Comparison of ENCODE assay signal across 21 mouse cellular contexts in the genomic region with DNA sequence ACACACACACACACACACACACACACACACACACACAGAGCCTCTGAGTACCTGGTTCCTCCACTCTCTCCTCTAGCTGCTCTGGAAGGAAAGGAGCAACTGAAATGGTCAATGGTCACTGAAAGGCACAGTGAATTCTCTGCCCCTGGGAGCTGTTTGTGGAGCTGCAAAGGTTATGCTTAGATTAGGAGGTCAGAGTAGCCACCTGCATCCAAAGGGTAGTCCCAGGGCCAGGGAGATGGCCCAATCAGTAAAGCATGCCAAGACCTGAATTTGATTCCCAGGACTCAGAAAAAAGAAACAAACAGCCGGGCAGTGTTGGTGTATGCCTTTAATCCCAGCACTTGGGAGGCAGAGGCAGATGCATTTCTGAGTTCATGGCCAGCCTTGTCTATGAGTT. TPM values are rescaled to one million over a fixed set of nuclear protein-coding genes. Genes with fewer than 3 reads are reported as not detected.
A peak's percentile ranks its signal among the peaks of the same experiment; 100 is the strongest.
DNase-seq lines count a peak whose midpoint lies in the region; ATAC-seq and TF ChIP-seq lines count a peak whose summit lies in the region.
"Had no signal": no experiment of that assay in that cellular context is flagged by ENCODE, and none has a peak within 500 bp of the region (broad histone marks: within the 10 kb centered on the region; RNA-seq: fewer than 3 reads in every experiment).

No protein-coding gene starts in this region.

- no peak for TF ChIP-seq POLR2A in liver, adult 2 months (IDR thresholded peaks at IDR 0.05; ENCODE audit: extremely low read depth, insufficient read depth, low read length)

- intact Hi-C loops in left cerebral cortex, postnatal 36 days (cut with DNase I), result loop anchor here (2.0 kb wide), 1 partner anchor 65 kb away; no protein-coding TSS in a partner anchor

- 23% methylated on average over 1 of the region's 1 CpGs for WGBS in liver, adult 2 months
- 69% methylated on average over 1 of the region's 1 CpGs for WGBS in liver, embryonic 11.5 days
- WGBS in embryonic facial prominence, embryonic 10.5 days, result 59% methylated on average over 1 of the region's 1 CpGs
- WGBS in limb, embryonic 12.5 days, result 74% methylated on average over 1 of the region's 1 CpGs
- WGBS in neural tube, embryonic 13.5 days, result 81% methylated on average over 1 of the region's 1 CpGs

- no peaks in the 10 kb centered on the region for H3K27me3 ChIP-seq in liver, adult 2 months (ENCODE audit: control insufficient read depth, insufficient read depth, low read length)
- H3K27me3 ChIP-seq in liver, embryonic 11.5 days (replicated peaks; ENCODE audit: control insufficient read depth, insufficient read depth, low read length), result no peaks in the 10 kb centered on the region
- peaks cover 12% of the 10 kb centered on the region for H3K27me3 ChIP-seq in embryonic facial prominence, embryonic 10.5 days (replicated peaks; ENCODE audit: low read depth, poor library complexity, severe bottlenecking)
- no peaks in the 10 kb centered on the region for H3K27me3 ChIP-seq in limb, embryonic 12.5 days
- H3K27me3 ChIP-seq in neural tube, embryonic 13.5 days, result no peaks in the 10 kb centered on the region
- H3K27me3 ChIP-seq: embryonic facial prominence, embryonic 13.5 days; hindbrain, embryonic 15.5 days; kidney, embryonic 15.5 days; stomach, embryonic 15.5 days had no signal

- H3K79me2 ChIP-seq in liver, adult 2 months (ENCODE audit: control insufficient read depth, insufficient read depth, low read length), result no peaks in the 10 kb centered on the region

- no peaks in the 10 kb centered on the region for H3K9me3 ChIP-seq in liver, embryonic 11.5 days (ENCODE audit: control insufficient read depth, low read length)
- peaks cover 3% of the 10 kb centered on the region for H3K9me3 ChIP-seq in embryonic facial prominence, embryonic 10.5 days
- peaks cover 5% of the 10 kb centered on the region; the same call in 1 of the 2 replicates for H3K9me3 ChIP-seq in limb, embryonic 12.5 days
- H3K9me3 ChIP-seq in neural tube, embryonic 13.5 days, result no peaks in the 10 kb centered on the region
- H3K9me3 ChIP-seq: hindbrain, embryonic 10.5 days; hindbrain, embryonic 15.5 days; kidney, embryonic 15.5 days; stomach, embryonic 15.5 days had no signal

- no peak for ATAC-seq in liver, embryonic 11.5 days (replicated peaks; ENCODE audit: low FRiP score)
- ATAC-seq in limb, embryonic 12.5 days (ENCODE audit: insufficient number of reproducible peaks, insufficient read depth, low FRiP score, low TSS enrichment, low read depth), result no peak
- no peak for ATAC-seq in neural tube, embryonic 13.5 days (ENCODE audit: low read depth)
- ATAC-seq: activated CD4-positive, CD25-positive, alpha-beta regulatory T cell, adult 4 months; forebrain, postnatal 0 days; inflammation-experienced regulatory T-cells, adult 6 months; midbrain, embryonic 16.5 days had no signal

- no peak overlapping the region for H3K27ac ChIP-seq in liver, adult 2 months (replicated peaks; ENCODE audit: insufficient read depth, low read depth, low read length)
- H3K27ac ChIP-seq in liver, embryonic 11.5 days (ENCODE audit: low read depth, low read length), result no peak overlapping the region
- H3K27ac ChIP-seq in embryonic facial prominence, embryonic 10.5 days (replicated peaks), result peak overlapping the region; percentile 68
- peak overlapping the region; percentile 24; the same call in 1 of the 2 replicates for H3K27ac ChIP-seq in limb, embryonic 12.5 days
- peak overlapping the region; percentile 52; the same call in 1 of the 2 replicates for H3K27ac ChIP-seq in neural tube, embryonic 13.5 days (replicated peaks)
- H3K27ac ChIP-seq: hindbrain, embryonic 15.5 days; stomach, embryonic 15.5 days had no signal

- H3K4me1 ChIP-seq in liver, adult 2 months (ENCODE audit: control insufficient read depth, insufficient read depth, low read length), result peaks cover 2% of the 10 kb centered on the region; the same call in 1 of the 2 replicates
- peaks cover 10% of the 10 kb centered on the region for H3K4me1 ChIP-seq in liver, embryonic 11.5 days (replicated peaks; ENCODE audit: control insufficient read depth, insufficient read depth, low read length)
- peaks cover 43% of the 10 kb centered on the region for H3K4me1 ChIP-seq in embryonic facial prominence, embryonic 10.5 days
- H3K4me1 ChIP-seq in limb, embryonic 12.5 days (replicated peaks), result peaks cover 25% of the 10 kb centered on the region
- H3K4me1 ChIP-seq in neural tube, embryonic 13.5 days (replicated peaks), result peaks cover 24% of the 10 kb centered on the region

- H3K4me2 ChIP-seq in liver, embryonic 11.5 days, result no peak overlapping the region
- no peak overlapping the region for H3K4me2 ChIP-seq in limb, embryonic 12.5 days
- no peak overlapping the region for H3K4me2 ChIP-seq in neural tube, embryonic 13.5 days
- H3K4me2 ChIP-seq: embryonic facial prominence, embryonic 13.5 days; hindbrain, embryonic 15.5 days; lung, embryonic 14.5 days; stomach, embryonic 15.5 days had no signal

- no peak overlapping the region for H3K9ac ChIP-seq in liver, adult 2 months (ENCODE audit: low read depth, low read length)
- H3K9ac ChIP-seq in liver, embryonic 11.5 days (ENCODE audit: low read depth, low read length), result no peak overlapping the region
- no peak overlapping the region for H3K9ac ChIP-seq in limb, embryonic 12.5 days (replicated peaks)
- H3K9ac ChIP-seq in neural tube, embryonic 13.5 days, result no peak overlapping the region
- H3K9ac ChIP-seq: forebrain, postnatal 0 days; hindbrain, embryonic 15.5 days; kidney, embryonic 15.5 days; stomach, embryonic 15.5 days had no signal

- no peaks in the 10 kb centered on the region for H3K36me3 ChIP-seq in liver, adult 2 months (ENCODE audit: control insufficient read depth, insufficient read depth, low read length)
- no peaks in the 10 kb centered on the region for H3K36me3 ChIP-seq in liver, embryonic 11.5 days (ENCODE audit: control insufficient read depth, insufficient read depth, low read length)
- 0 out of 2 replicates have a peak, but pooled peaks cover 3% of the 10 kb centered on the region for H3K36me3 ChIP-seq in embryonic facial prominence, embryonic 10.5 days (replicated peaks)
- H3K36me3 ChIP-seq in limb, embryonic 12.5 days, result no peaks in the 10 kb centered on the region
- H3K36me3 ChIP-seq in neural tube, embryonic 13.5 days, result no peaks in the 10 kb centered on the region
- H3K36me3 ChIP-seq: embryonic facial prominence, embryonic 13.5 days; hindbrain, embryonic 10.5 days; hindbrain, embryonic 15.5 days; kidney, embryonic 15.5 days; stomach, embryonic 15.5 days had no signal

- TF ChIP-seq CTCF in liver, adult 2 months (IDR thresholded peaks at IDR 0.05; ENCODE audit: low read depth, low read length), result no peak

- no peak overlapping the region for H3K4me3 ChIP-seq in liver, adult 2 months (ENCODE audit: insufficient read depth, low read depth, low read length)
- H3K4me3 ChIP-seq in liver, embryonic 11.5 days (ENCODE audit: low read depth, low read length), result no peak overlapping the region
- no peak overlapping the region for H3K4me3 ChIP-seq in embryonic facial prominence, embryonic 10.5 days
- no peak overlapping the region for H3K4me3 ChIP-seq in limb, embryonic 12.5 days (replicated peaks)
- no peak overlapping the region for H3K4me3 ChIP-seq in neural tube, embryonic 13.5 days
- H3K4me3 ChIP-seq: embryonic facial prominence, embryonic 13.5 days; hindbrain, embryonic 10.5 days; hindbrain, embryonic 15.5 days; kidney, embryonic 15.5 days; stomach, embryonic 15.5 days had no signal

- DNase-seq in liver, adult 2 months (ENCODE audit: extremely low read depth, low read depth, low spot score), result peak; percentile 71
- DNase-seq in liver, embryonic 11.5 days (ENCODE audit: low spot score), result no peak
- DNase-seq in embryonic facial prominence, embryonic 10.5 days (ENCODE audit: low spot score), result no peak
- no peak for DNase-seq in left cerebral cortex, postnatal 36 days (ENCODE audit: low spot score in 2 of 2)
- DNase-seq in adrenal gland, postnatal 25 days, result no peak
- DNase-seq: adrenal gland, adult 8-10 months; B cell, adult 2 months; right cerebral cortex, postnatal 25 days had no signal

RNA-seq across cellular contexts. Expression of a gene that starts 41.5 kb away (rescaled TPM):
- 9.2 and 12.0 TPM in 2 replicates for total RNA-seq in liver, adult 2 months (2014; rRNA removed)
- 18.4 and 23.5 TPM in 2 replicates for polyA plus RNA-seq in liver, adult 2 months (2012; rRNA removed)
- polyA plus RNA-seq in liver, embryonic 11.5 days (2014; fragmentation: Nextera tagmentation; extraction: Ambion mirVana), result 44.2 and 49.2 TPM in 2 replicates
- polyA plus RNA-seq in embryonic facial prominence, embryonic 10.5 days (2016; fragmentation: Nextera tagmentation; extraction: Ambion mirVana), result 41.3 and 45.7 TPM in 2 replicates
- 36.4 and 39.9 TPM in 2 replicates for polyA plus RNA-seq in limb, embryonic 12.5 days (2016; fragmentation: Nextera tagmentation; extraction: Ambion mirVana)
- polyA plus RNA-seq in neural tube, embryonic 13.5 days (2015; fragmentation: Nextera tagmentation; extraction: Ambion mirVana), result 28.3 and 28.4 TPM in 2 replicates
- total RNA-seq in left cerebral cortex, postnatal 36 days (2021), result 10 to 100 TPM; 19.1 to 20.7 TPM
- total RNA-seq in adrenal gland, postnatal 25 days (2021), result 25.9 and 28.9 TPM in 2 replicates

RNA-seq across cellular contexts. Expression of a gene that starts 41.6 kb away (rescaled TPM):
- total RNA-seq in liver, adult 2 months (2014; rRNA removed), result 0.20 TPM in 1 of 2 replicates, not detected in the other
- not detected in 2 replicates for polyA plus RNA-seq in liver, adult 2 months (2012; rRNA removed)
- 0.18 TPM in 1 of 2 replicates, not detected in the other for polyA plus RNA-seq in liver, embryonic 11.5 days (2014; fragmentation: Nextera tagmentation; extraction: Ambion mirVana)
- polyA plus RNA-seq in embryonic facial prominence, embryonic 10.5 days (2016; fragmentation: Nextera tagmentation; extraction: Ambion mirVana), result 0.19 and 0.40 TPM in 2 replicates
- polyA plus RNA-seq in limb, embryonic 12.5 days (2016; fragmentation: Nextera tagmentation; extraction: Ambion mirVana), result 0.50 TPM in 1 of 2 replicates, not detected in the other
- polyA plus RNA-seq in neural tube, embryonic 13.5 days (2015; fragmentation: Nextera tagmentation; extraction: Ambion mirVana), result not detected in 2 replicates
- total RNA-seq in left cerebral cortex, postnatal 36 days (2021), result under 1 TPM; 0.84 to 0.94 TPM
- 0.55 TPM in 1 of 2 replicates, not detected in the other for total RNA-seq in adrenal gland, postnatal 25 days (2021)
- polyA plus RNA-seq: activated CD4-positive, CD25-positive, alpha-beta regulatory T cell, adult 4 months; embryonic facial prominence, embryonic 13.5 days; forebrain, embryonic 11.5 days; forebrain, postnatal 0 days; inflammation-experienced regulatory T-cells, adult 6 months; kidney, embryonic 15.5 days; stomach, embryonic 15.5 days had no signal

Comparison
In these comparisons a context has a peak if more than half of its experiments do, and no peak if none do; other contexts are left out.
1. H3K27ac ChIP-seq: peak in embryonic facial prominence, embryonic 10.5 days (single experiment), limb, embryonic 12.5 days (single experiment) and neural tube, embryonic 13.5 days (single experiment); none in liver, adult 2 months (single experiment) and liver, embryonic 11.5 days (single experiment).